Mouse (Mus musculus) G1E-ER4 (cell line): ENCODE results near the gene Gm20388. TPM values are rescaled to one million over a fixed set of nuclear protein-coding genes. Genes with fewer than 3 reads are reported as not detected.

Source experiments
- GATA1 ChIP-seq: IDR thresholded peaks from one replicate; pipeline ENCODE4 v1.8.0; 2012; ENCODE audit warnings: low read length, inconsistent platforms
- polyA plus RNA-seq: library from polyadenylated mRNA; stranded (reverse); fragments of >175 nt; gene quantifications from 2 replicates; pipeline ENCODE4 v1.2.3, GENCODE M21; 2012

Gene Gm20388
- polyA plus RNA-seq, 1 experiment = not detected

DNA sequence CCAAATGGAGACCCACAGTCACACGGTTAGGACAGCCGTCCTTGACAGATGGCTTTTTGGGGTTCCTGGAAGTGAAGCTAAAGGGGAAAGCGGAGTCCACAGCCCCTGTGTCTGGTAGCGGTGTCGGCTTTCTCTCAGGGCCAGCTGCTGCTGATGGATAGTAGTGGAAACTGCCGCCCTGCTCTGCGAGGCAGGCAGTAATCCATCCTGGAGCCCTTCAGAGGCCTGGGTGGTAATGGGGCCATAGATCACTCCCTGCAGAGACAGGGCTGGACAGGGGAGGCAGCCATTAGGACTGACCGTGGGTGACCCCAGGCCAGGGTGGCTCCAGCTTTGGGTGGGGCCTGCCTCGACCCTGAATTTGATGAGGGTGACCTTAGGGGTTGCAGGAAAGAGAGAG lies 463.9 kb downstream of the Gm20388 start:
- TF ChIP-seq GATA1 = no peak

DNA sequence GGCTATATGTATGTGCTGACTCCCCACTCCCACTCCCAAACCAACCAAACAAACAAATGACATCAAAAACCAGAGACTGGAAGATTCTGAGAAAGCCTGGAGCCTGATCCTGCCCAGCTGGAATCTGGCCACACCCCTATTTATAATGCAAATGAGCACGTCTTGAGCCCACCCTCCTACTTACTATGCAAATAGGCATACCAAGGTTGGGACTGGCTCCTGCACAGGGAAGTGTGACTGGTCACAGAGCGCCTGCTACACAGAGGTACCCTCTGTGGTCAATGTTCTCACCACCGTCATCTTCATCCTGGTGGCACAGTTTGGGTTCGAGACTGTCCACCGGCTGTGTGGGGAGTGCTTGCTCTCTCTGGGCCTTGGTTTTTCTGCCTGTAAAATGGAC lies 464.5 kb downstream of the Gm20388 start:
- no peak for TF ChIP-seq GATA1

DNA sequence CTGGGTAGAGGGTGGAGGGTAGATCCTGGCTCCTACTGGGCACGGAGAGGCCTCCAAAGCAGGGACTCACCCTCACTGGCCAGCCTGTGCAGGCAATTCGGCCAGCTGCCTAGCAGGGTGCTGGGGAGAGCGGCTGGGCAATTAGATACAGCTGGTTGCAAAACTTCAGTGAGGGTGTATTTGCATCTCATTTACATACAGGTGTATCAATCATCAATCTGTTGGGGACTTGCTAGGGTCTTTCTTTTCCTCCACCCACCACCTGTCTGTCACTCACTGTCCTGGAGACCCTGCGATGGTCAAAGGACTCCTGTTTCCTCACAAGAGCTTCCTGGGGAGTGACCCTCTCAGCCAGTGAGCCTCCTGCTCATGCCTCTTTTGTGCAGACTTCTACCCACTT lies 465.6 kb downstream of the Gm20388 start:
- no peak for TF ChIP-seq GATA1

DNA sequence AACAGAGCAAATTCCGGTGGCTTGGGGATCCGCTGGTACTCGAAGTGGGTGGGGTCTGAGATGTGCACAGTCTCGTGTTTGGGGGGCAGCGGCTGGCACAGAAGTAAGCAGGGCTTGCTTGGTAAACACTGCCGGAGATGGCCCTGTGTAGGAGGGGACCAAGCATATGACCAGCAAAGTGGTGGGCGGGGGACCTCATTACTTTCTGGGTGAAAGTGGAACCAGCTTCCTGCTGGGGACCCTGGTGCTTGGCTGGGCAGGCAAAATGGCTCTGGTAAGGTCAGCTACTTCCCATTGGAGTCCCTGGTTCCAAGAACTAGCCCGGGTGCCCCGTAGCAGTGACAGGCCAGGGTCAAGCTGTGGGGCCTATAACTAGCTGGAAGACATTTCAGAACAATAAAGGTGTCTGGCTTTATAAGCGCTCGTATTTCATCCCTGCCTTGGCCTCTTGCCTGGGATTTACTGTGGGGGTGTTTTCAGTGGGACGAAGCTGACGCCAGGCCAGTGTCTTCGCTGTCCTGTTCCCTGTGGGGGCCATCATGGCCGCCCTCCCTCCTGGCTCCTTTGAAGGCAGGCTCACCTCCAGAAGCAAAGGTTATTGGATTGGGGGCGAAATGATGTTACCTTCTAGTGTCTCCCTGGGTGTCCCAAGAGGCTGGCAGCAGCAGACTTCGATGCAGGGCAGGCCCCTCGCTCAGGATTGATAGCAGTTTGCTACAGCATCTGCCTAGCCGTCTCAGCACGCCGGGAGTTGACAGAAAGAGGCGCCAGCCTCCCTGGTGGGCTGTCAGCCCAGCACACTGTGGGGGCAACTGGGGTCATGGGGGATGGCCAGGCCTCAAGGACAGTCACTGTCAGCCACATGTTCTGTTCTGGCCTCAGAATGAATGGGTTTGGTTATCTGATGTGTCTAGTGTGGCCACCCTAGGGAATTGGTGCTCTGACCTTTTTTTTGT lies 466.5 kb downstream of the Gm20388 start:
- TF ChIP-seq GATA1 = no peak

DNA sequence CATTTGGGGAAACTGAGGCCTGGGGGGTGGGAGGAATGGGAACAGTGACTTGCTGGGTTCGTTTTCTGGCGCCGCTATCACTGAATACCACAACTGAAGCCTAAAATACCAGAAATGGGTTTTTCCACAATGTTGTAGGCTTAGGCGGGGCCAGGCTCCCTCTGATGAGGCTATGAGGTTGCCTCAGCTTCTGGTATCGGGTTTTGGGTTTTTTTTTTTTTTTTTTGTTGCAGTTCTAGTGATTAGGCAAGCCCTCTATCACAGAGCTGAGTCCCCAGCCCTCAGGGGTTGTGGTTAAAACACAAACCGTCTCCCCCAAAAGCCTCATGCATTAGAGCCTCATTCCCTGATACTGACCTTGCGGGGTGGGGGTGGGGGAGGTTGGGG lies 467.2 kb downstream of the Gm20388 start:
- TF ChIP-seq GATA1 = no peak

DNA sequence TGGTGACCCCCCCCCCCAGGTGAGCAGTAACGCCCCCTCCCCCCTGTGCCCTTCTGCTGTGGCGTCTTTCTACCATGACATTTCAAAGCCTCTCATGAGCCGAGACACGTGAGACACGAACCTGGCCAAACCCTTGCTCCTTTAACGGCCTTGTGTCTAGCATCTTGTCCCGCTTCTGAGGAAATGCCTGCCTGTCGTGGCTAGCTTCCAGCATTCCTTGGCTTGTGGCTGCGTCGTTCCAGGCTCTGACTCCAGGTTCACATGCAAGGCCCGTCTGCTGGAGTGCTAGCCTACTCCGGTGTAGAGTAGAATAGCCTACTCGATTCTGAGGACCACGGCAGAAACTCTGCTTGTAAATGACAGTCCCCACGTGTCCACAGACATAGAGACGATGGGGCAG lies 467.7 kb downstream of the Gm20388 start:
- TF ChIP-seq GATA1 = no peak

DNA sequence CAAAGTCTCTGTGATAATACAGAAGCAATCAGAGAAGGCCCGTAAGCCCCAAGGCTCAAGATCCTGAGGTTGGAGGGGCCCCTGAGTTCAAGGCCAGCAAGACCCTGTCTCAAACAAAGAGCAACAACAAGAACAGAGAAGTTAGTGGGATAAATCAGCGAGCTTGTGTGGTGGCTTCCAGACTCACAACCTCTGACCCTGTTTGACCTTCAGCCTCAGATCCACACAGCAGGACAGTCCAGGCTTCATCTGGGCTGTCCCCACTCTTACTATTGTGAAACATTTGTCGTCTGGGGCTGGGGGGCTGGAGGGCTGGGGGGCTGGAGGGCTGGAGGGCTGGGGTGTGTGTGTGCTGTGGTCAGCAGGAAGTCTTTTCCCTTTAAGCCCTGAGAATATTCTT lies 468.4 kb downstream of the Gm20388 start:
- no peak for TF ChIP-seq GATA1

DNA sequence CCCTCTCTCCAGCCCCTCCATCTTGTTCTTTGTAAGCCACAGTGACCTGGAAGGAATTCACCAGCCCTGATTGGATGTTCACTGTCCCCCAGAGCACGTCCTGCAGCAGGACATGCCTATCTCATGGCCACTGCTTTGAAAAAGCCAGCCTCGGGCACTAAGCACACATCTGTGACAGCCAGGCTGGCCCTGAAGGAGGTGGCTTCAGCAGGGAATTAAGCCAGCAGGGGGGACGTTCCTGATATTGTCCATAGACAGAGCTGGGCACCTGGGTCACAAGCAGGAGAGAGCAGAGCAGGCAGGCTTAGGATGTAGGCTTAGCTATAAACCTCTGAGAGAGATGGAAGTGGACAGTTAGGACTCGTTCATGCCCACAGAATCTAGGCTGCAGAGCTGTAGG lies 471.2 kb downstream of the Gm20388 start:
- no peak for TF ChIP-seq GATA1

DNA sequence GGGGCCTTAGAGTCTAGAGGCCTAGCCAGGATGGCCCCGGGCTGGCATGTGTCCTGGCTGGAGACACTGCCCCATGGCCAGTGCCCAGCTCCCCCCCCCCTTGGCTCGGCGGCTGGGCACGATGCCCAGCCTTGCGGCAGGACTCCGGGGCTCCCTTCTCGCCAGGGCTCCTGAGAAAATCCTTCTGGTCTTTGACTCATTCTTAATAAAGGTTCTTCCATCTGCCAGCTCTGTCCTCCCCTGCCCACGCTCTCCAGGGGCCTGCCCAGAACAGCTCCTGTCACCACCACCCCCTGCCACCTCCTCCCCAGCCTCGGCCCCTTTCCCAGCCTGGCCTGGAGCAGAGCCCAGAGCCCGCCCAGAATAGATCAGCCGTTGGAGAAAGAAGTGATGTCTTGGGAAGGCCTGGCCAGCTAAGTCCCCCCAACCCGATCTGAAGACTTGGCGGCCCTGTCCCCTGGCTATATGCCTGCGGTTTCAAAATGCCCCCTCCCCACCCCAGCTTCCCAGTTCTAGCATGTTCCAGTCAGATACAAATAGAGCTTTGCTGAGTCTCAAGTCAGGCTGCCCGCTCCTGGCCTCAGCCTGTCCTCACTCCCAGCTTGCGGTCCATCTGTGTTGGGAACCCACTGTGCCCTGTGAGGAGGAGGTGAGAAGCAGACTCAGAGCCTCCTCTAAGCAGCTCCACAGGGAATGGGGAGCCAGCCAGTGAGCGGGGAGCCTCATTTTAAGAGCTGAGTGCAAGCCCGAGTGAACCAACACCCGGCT lies 472.0 kb downstream of the Gm20388 start:
- no peak for TF ChIP-seq GATA1

DNA sequence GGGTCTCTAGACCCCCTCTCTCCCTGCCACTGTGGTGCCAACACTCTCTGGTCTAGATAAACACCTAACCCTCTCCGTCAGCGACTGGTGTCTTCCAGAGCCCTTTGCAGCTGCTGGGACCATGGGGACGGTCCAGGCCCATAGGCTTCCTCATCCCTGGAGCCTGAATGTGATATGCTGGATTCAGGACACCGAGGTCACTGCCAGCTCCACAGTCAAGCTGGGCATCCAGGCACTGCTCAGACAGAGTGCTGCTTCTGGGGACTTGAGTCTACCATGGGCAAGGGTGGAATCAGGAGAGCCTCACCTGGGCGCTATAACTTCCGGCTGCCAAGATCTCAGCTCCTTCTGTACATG lies 472.5 kb downstream of the Gm20388 start:
- no peak for TF ChIP-seq GATA1

DNA sequence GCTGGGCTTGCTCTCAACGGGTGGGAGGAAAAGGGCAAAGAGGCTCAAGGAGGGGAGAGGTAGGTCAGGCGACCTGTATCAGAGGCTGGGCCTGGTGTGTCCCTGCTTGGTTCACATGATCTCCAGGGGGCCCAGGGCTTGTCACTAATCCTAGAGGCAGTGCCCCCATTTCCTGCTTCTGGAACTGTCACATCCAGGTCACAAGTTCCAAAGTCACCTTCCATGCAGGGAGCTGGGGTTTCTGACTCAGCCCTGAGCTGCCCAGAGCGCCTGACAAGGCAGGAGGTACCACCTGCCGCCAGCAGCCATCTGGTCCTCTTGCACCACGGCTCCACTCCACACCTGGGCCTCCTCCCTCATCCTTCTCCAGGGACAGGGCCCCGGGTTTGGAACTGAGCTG lies 473.1 kb downstream of the Gm20388 start:
- no peak for TF ChIP-seq GATA1

DNA sequence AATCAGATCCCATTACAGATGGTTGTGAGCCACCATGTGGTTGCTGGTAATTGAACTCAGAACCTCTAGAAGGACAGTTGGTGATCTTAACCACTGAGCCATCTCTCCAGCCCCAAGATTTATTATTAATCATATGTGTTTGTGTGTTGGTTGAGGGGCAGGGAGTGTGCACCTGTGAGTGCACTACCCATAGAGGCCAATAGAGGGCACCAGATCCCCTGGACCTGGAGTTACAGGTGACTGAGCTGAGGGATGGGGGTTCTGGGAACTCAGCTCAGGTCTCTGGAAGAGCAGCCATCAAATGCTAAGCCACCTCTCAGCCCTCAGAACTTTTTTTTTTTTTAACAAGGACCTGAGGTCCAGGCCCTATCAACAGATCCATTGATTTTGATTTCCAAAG lies 474.1 kb downstream of the Gm20388 start:
- no peak for TF ChIP-seq GATA1

DNA sequence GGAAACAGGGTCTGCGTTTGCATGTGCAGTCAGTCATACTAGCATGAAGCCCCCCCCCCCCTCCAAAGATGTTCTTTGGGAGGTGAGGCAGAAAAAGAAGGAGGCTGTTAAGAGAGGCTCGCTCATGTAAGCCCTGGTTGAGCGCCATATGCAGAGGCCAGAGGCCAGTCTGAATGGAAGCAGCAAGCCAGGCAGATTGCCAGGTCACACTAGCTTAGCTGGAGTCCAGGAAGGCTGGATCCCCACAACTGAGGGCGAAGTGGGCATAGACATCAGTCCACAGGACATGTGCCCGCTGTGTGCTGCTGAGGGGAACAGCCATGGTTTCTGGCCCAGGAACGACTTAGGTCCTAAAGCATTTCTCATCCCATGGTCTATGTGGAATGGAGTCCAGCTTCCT lies 477.6 kb downstream of the Gm20388 start:
- no peak for TF ChIP-seq GATA1

DNA sequence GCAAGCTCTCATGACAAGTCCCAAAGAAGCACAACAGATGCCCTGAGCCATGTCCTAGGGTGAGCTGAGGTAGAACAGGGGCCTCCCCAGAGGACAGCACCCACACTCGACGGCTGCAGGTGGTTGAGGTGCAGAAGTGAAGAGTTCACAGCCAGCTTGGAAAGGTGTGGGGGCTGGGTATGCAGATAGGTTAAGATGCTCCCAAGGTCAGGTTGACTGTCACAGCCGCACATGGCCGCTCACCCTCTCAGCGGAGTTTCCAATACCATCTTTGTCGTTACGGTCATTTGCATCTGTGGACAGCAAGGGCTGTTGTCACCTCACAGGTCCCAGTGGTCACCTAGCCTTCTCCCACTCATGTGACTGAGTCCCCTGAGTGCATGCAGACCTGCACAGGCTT lies 480.0 kb downstream of the Gm20388 start:
- TF ChIP-seq GATA1 = no peak

DNA sequence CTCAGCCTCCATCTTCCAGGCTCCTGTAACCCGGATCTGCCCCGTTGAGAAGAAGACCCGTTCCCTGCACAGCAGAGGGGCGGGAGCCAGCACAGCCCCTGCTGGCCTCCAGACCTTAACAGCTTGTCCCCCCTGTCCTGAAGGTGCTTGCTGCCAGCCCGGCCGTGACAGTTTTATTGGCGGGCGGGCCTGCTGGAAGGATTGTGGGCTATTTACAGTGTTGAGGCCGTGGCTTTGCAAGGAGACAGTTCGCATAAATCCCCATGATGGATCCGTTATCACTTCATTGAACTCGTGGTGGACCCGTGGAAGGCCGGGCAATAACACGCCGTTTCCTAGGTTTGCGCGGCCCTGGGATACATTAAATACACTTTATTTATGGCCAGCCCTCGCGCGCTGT lies 481.2 kb downstream of the Gm20388 start:
- no peak for TF ChIP-seq GATA1

DNA sequence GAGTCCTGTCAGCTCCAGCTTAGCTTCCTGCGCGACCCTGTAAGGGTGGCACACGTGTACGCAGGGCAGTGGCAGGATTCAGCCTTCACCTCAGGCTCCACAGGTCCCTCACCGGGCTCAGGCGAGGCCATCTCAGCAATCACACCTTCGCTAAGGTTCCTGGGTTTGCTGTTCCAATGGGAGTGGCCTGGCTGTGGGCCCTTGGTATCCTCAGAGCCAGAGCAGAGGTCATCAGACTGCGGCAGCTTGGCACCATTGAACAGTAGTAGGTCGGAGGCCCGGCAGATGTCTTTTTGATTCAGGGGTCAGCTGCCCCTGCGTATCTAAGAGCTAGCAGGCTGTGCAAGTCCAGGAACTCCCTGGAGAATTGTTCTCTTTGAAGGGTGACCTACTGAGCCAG lies 482.4 kb downstream of the Gm20388 start:
- TF ChIP-seq GATA1 = no peak

DNA sequence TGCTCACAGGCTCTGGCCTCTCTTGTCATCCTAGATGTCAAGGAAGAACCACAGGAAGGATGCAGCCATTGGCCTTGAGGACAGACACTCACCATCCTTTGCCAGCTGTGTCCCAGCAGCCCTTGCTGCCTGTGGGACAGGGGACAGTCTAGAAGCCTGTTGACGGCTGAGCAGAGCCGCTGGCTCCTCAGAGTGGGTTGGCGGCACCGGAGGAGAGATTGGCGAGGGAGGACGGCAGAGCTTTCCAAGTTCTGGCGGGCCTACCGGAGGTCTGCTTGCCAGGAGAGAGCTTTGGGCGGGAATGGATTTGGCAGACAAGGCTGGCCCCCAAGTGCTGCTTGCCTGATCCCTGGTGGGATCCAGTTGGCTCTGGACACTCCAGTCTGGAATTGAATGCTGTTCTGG lies 483.2 kb downstream of the Gm20388 start:
- no peak for TF ChIP-seq GATA1
